Mouse (Mus musculus) urinary bladder, postnatal 4 days (tissue): ENCODE results near the gene Abcc6.
A peak's percentile ranks its signal among the peaks of the same experiment; 100 is the strongest.
"Not testable (repeated sequence)": the region's sequence is repeated elsewhere in the genome, so short reads cannot be mapped to it uniquely, and the experiment has no call there.

Source experiments
- DNase-seq, 2 experiments: peaks; one replicate each; pipeline ENCODE4 v3.0.0; 2021 to 2022; ENCODE audit warnings: low spot score in 2 of 2

The Abcc6 gene

GRCm38 (mm10) chr7:46028681-46029080 is 1.4 kb downstream of the Abcc6 start:
- DNase-seq = no peak

- DNase-seq = no peak
Measured at GRCm38 (mm10) chr7:46025436-46025835, 4.7 kb downstream of the Abcc6 start.

GRCm38 (mm10) chr7:46021951-46022350 is 8.2 kb downstream of the Abcc6 start:
- no peak for DNase-seq

- DNase-seq = no peak
Measured at GRCm38 (mm10) chr7:46019594-46019993, 10.5 kb downstream of the Abcc6 start.

- no peak for DNase-seq
Measured at GRCm38 (mm10) chr7:46013266-46014010, 16.7 kb downstream of the Abcc6 start.

- DNase-seq = no peak
Measured at GRCm38 (mm10) chr7:46012121-46012520, 18.0 kb downstream of the Abcc6 start.

GRCm38 (mm10) chr7:46009578-46009977 is 20.5 kb downstream of the Abcc6 start:
- DNase-seq = peak in 1 of 2 experiments; percentile 29

- DNase-seq = no peak
Measured at GRCm38 (mm10) chr7:46002748-46003147, 27.4 kb downstream of the Abcc6 start.

GRCm38 (mm10) chr7:46000577-46000976 is 29.5 kb downstream of the Abcc6 start:
- no peak for DNase-seq

- DNase-seq = no peak
Measured at GRCm38 (mm10) chr7:45992470-45992869, 37.6 kb downstream of the Abcc6 start.

GRCm38 (mm10) chr7:45988344-45988743 is 41.8 kb downstream of the Abcc6 start:
- DNase-seq = no peak

- DNase-seq = no peak
Measured at GRCm38 (mm10) chr7:45986893-45987292, 43.2 kb downstream of the Abcc6 start.

GRCm38 (mm10) chr7:45981612-45982011 is 48.5 kb downstream of the Abcc6 start:
- no peak for DNase-seq

- no peak for DNase-seq
Measured at GRCm38 (mm10) chr7:45974512-45974911, 55.6 kb downstream of the Abcc6 start.

GRCm38 (mm10) chr7:45974103-45974502 is 56.0 kb downstream of the Abcc6 start:
- no peak for DNase-seq

GRCm38 (mm10) chr7:45973271-45973687 is 56.8 kb downstream of the Abcc6 start:
- no peak for DNase-seq

GRCm38 (mm10) chr7:45971831-45972723 is 58.0 kb downstream of the Abcc6 start:
- DNase-seq = no peak

- DNase-seq = no peak
Measured at GRCm38 (mm10) chr7:45956611-45957010, 73.5 kb downstream of the Abcc6 start.

- DNase-seq = no peak
Measured at GRCm38 (mm10) chr7:45949061-45949460, 81.0 kb downstream of the Abcc6 start.

- not testable (repeated sequence) for DNase-seq
Measured at GRCm38 (mm10) chr7:45943280-45943679, 86.8 kb downstream of the Abcc6 start.

- DNase-seq = no peak
Measured at GRCm38 (mm10) chr7:45941986-45942385, 88.1 kb downstream of the Abcc6 start.

- no peak for DNase-seq
Measured at GRCm38 (mm10) chr7:45939836-45940235, 90.3 kb downstream of the Abcc6 start.

GRCm38 (mm10) chr7:45935114-45935513 is 95.0 kb downstream of the Abcc6 start:
- DNase-seq = no peak
